16 mouse cellular contexts compared by ENCODE assay signal in the genomic region with DNA sequence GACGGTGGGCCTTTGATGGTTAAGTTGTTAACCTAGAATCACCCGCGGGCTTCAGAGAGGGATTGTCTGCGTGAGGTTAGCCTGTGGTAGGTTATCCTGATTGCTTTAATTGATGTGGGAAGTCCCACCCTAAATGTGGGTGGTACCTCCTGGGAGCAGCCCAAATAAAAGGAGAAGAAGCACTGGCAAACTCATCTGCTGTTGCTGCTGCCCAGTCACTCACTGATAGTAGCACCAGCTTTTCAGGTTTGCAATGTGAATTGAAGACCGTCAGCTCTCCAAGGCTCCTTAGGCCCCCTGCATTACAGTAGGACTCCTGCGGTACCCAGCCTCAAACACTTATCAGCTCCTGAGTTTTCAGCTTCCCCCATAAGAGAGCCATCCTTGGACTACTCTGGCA. TPM values are rescaled to one million over a fixed set of nuclear protein-coding genes. Genes with fewer than 3 reads are reported as not detected.
"Had no signal": no experiment of that assay in that cellular context is flagged by ENCODE, and none has a peak within 500 bp of the region (broad histone marks: within the 10 kb centered on the region; RNA-seq: fewer than 3 reads in every experiment).

No protein-coding gene starts in this region.

- H3K36me3 ChIP-seq: midbrain, embryonic 13.5 days; midbrain, embryonic 15.5 days; neural tube, embryonic 12.5 days; stomach, embryonic 15.5 days had no signal

- H3K9ac ChIP-seq: lung, embryonic 14.5 days; midbrain, embryonic 13.5 days; midbrain, embryonic 15.5 days; neural tube, embryonic 12.5 days; stomach, embryonic 15.5 days had no signal

- H3K27ac ChIP-seq: midbrain, embryonic 13.5 days; midbrain, embryonic 15.5 days; neural tube, embryonic 12.5 days; stomach, embryonic 15.5 days; stomach, postnatal 0 days had no signal

- H3K4me3 ChIP-seq: midbrain, embryonic 13.5 days; midbrain, embryonic 15.5 days; neural tube, embryonic 12.5 days; stomach, embryonic 15.5 days had no signal

- DNase-seq: lung, adult 18-20 months; lung, embryonic 14.5 days; lung, postnatal 10 days; lung, postnatal 4 days; right cerebral cortex, postnatal 14 days; thymus, adult 2 months; thymus, postnatal 25 days; thymus, postnatal 4 days had no signal

- H3K9me3 ChIP-seq: midbrain, embryonic 13.5 days; midbrain, embryonic 15.5 days; neural tube, embryonic 12.5 days; stomach, embryonic 15.5 days had no signal

- ATAC-seq: midbrain, embryonic 13.5 days; midbrain, embryonic 15.5 days had no signal

- H3K27me3 ChIP-seq: stomach, embryonic 15.5 days had no signal

RNA-seq across cellular contexts. Expression of gene Ldhal6b, which starts 14.7 kb away (rescaled TPM):
- polyA plus RNA-seq: liver, embryonic 16.5 days; lung, embryonic 14.5 days; lung, embryonic 16.5 days; midbrain, embryonic 11.5 days; midbrain, embryonic 13.5 days; midbrain, embryonic 15.5 days; neural tube, embryonic 12.5 days; stomach, embryonic 15.5 days; stomach, postnatal 0 days had no signal
